Mouse (Mus musculus): ENCODE measurements around the gene Nsmce1. TPM values are rescaled to one million over a fixed set of nuclear protein-coding genes. Genes with fewer than 3 reads are reported as not detected.

The Nsmce1 gene
- 95.1 and 95.6 TPM in 2 replicates for polyA plus RNA-seq (2015; fragmentation: Nextera tagmentation; extraction: Ambion mirVana)

GRCm38 (mm10) chr7:125490947-125491735, at the start of gene Nsmce1:
Gene Nsmce1 (minus strand): TSS chr7:125491596.

GRCm38 (mm10) chr7:125444464-125445401, 46.7 kb downstream of the Nsmce1 start, which contains the start of gene Kdm8:
Gene Kdm8 (plus strand): TSS chr7:125444676.

Other genes with a start within 250 kb of the Nsmce1 start
- gene Kdm8, start 46.9 kb downstream of the Nsmce1 start, polyA plus RNA-seq (2015; fragmentation: Nextera tagmentation; extraction: Ambion mirVana), result 5.6 TPM in 2 replicates
- 5.4 and 8.0 TPM in 2 replicates for gene Il4ra, start 60.5 kb upstream of the Nsmce1 start, polyA plus RNA-seq (2015; fragmentation: Nextera tagmentation; extraction: Ambion mirVana)
- 1.2 and 1.5 TPM in 2 replicates for gene Il21r, start 111.8 kb upstream of the Nsmce1 start, polyA plus RNA-seq (2015; fragmentation: Nextera tagmentation; extraction: Ambion mirVana)
- gene Gtf3c1, start 216.2 kb upstream of the Nsmce1 start, polyA plus RNA-seq (2015; fragmentation: Nextera tagmentation; extraction: Ambion mirVana), result 6.3 and 7.3 TPM in 2 replicates
- gene D430042O09Rik, start 216.3 kb upstream of the Nsmce1 start, polyA plus RNA-seq (2015; fragmentation: Nextera tagmentation; extraction: Ambion mirVana), result 2.6 and 2.7 TPM in 2 replicates

All from spleen, postnatal 0 days (tissue).